Mouse (Mus musculus) forebrain, embryonic 14.5 days (tissue): ENCODE results near the gene Brip1. TPM values are rescaled to one million over a fixed set of nuclear protein-coding genes. Genes with fewer than 3 reads are reported as not detected.

Source experiments
- ATAC-seq: fragments of 200-750 bp; cut with Nextera tagmentation; 2 replicates; pipeline ENCODE4 v1.8.0; 2017; ENCODE audit warnings: mild to moderate bottlenecking, moderate library complexity
- DNase-seq: peaks from one replicate; pipeline ENCODE4 v3.0.0-alpha.2; 2015; ENCODE audit warnings: low spot score
- H3K27ac ChIP-seq: fragments of 300-500 bp; sonication (generic); 2 replicates; pipeline ENCODE4 v1.5.1; 2014; ENCODE audit warnings: low read depth, mild to moderate bottlenecking, control low read depth, low read length, moderate library complexity
- H3K27me3 ChIP-seq: fragments of 300-500 bp; sonication (generic); replicated peaks from 2 replicates; pipeline ENCODE4 v1.6.1; 2014; ENCODE audit warnings: low read length, control low read depth, mixed read lengths; ENCODE audit not compliant: control insufficient read depth, insufficient read depth
- H3K36me3 ChIP-seq: fragments of 300-500 bp; sonication (generic); 2 replicates; pipeline ENCODE4 v1.6.1; 2014; ENCODE audit warnings: low read length, control low read depth; ENCODE audit not compliant: control insufficient read depth, insufficient read depth
- H3K4me1 ChIP-seq: fragments of 300-500 bp; sonication (generic); 2 replicates; pipeline ENCODE4 v1.6.1; 2014; ENCODE audit warnings: antibody characterized with exemption, low read length, control low read depth; ENCODE audit not compliant: control insufficient read depth, insufficient read depth
- H3K4me2 ChIP-seq: fragments of 300-500 bp; sonication (generic); 2 replicates; pipeline ENCODE4 v1.6.1; 2014; ENCODE audit warnings: mild to moderate bottlenecking, control low read depth, low read length
- H3K4me3 ChIP-seq: fragments of 300-500 bp; sonication (generic); 2 replicates; pipeline ENCODE4 v1.5.1; 2014; ENCODE audit warnings: low read depth, low read length, control low read depth
- H3K9ac ChIP-seq: fragments of 300-500 bp; sonication (generic); 2 replicates; pipeline ENCODE4 v1.6.1; 2014; ENCODE audit warnings: mild to moderate bottlenecking, low read length, control low read depth, moderate library complexity
- H3K9me3 ChIP-seq: fragments of 300-500 bp; sonication (generic); replicated peaks from 2 replicates; pipeline ENCODE4 v1.6.1; 2016; ENCODE audit warnings: low read length, control low read depth, mixed read lengths; ENCODE audit not compliant: control insufficient read depth
- WGBS: fragments of 180-500 bp; shearing (Covaris S2); extraction: QIAGEN DNeasy Blood & Tissue Kit; methylation state at CpG from one replicate; pipeline ENCODE4 v1.1.7; 2014; 5-methylcytosine and 5-hydroxymethylcytosine counted together
- polyA plus RNA-seq: library from polyadenylated mRNA; unstranded; fragments of >200 nt; fragmentation: Nextera tagmentation; extraction: Ambion mirVana; gene quantifications from 2 replicates; pipeline ENCODE4 v1.2.1, GENCODE M21; 2014

Brip1 gene
- 3.5 and 3.7 TPM in 2 replicates for polyA plus RNA-seq

DNA sequence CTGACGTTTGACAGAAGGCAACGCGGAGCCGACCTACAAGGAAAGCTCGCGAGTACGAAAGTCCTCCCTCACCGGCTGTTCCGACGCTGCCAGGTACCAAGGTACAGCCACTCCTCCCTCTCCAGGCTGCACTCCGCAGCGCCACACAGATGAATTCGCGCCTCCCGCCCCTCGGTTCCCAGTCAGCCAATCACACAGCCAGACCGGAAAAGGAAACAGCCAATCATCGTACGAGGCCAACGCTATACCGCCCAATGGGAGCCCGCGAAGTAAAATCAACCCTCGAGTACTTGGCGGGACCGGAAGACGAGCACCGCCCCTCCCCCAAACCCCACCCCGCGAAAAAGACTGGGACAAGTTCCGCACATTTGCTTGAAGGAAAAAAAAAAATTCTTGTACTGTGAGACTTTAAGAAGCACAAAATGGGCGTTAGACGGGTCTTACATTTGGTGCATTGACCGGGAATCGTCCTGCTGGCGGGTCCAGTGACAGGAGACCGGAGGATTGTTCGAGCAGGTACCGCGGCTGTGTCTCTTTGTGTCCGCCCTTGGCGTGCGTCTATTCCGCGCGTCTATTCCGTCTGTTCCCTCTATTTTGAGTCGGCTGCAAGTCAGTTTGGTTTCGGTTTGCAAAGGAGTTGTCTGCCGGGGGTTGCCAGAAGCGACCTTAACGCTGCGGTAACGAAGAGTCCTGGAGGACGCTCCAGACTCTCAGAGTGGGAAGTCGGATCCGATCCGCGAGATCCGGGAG lies at the start of gene Brip1:
Gene Brip1, minus strand, starts transcription at position 157 of the 750 bp plus-strand sequence.
- Histone ChIP-seq H3K4me2 (peak within 1 kb of the TSS; percentile 71), H3K27me3 (no peaks in the 10 kb centered on the region), H3K27ac (peak within 1 kb of the TSS; percentile 61), H3K36me3 (peaks cover 26% of the 10 kb centered on the region), H3K4me3 (peak within 1 kb of the TSS; percentile 76), H3K9me3 (no peaks in the 10 kb centered on the region; the same call in 1 of the 2 replicates), H3K4me1 (peaks cover 4% of the 10 kb centered on the region; the same call in 1 of the 2 replicates), H3K9ac (peak within 1 kb of the TSS; percentile 80)
- peak; percentile 98 for DNase-seq
- peak; percentile 99 for ATAC-seq
- under 1% methylated on average over 60 of the region's 60 CpGs for WGBS

DNA sequence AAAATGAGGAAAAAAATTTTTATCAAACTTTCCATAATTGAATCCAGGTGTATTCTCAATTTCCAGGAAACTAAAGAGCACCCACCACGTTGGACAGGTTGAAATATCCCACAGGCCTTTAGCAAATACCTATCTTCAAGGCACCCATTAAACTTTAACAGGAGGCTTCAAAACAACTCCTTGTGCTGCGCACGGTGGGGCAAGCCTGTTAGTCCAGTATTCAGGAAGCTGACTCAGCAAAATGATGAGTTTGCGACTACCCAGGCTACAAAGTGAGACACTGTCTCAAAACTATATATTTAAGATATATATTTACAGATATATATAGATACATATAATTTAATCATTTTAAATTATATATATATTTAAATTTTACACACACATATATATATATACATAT lies 31.5 kb upstream of the Brip1 start:
- Histone ChIP-seq H3K27me3 (no peaks in the 10 kb centered on the region), H3K4me2 (no peak overlapping the region), H3K36me3 (peaks cover 71% of the 10 kb centered on the region), H3K4me3 (no peak overlapping the region), H3K4me1 (no peaks in the 10 kb centered on the region), H3K27ac (no peak overlapping the region), H3K9me3 (no peaks in the 10 kb centered on the region), H3K9ac (no peak overlapping the region)
- ATAC-seq (no peak), DNase-seq (no peak)
- 91% methylated on average over 4 of the region's 4 CpGs for WGBS

DNA sequence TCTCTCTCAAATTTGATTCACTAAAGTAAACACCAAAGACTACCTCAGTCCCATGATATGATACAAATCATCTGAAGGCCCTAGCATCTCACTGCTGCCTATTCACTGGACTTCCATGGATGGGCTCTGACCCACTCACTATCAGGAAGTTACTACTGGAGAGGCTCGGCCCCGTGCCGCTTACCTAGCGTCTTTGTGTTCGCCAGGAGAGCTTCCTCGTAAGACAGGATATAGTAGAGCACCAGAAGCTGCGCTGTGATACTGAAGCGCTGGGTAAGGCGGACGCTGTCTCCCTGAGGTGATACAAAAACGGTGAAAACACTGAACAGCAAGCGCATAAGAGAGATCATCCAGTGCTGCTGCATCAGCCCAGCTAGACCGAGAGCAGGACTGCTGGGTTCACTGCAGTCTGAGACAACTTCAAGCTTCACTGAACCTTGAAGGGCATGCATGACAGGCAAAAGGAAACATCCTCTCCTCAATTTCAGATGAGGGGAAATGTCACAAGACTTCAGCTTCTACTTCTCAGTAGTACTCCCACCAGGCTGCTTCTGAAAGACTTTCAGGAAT lies 30.9 kb upstream of the Brip1 start:
- no peaks in the 10 kb centered on the region for H3K27me3 ChIP-seq
- H3K4me2 ChIP-seq: no peak overlapping the region
- DNase-seq (no peak), ATAC-seq (no peak)
- no peak overlapping the region for H3K4me3 ChIP-seq
- H3K9me3 ChIP-seq: no peaks in the 10 kb centered on the region
- H3K27ac ChIP-seq: no peak overlapping the region
- H3K4me1 ChIP-seq: no peaks in the 10 kb centered on the region
- peaks cover 69% of the 10 kb centered on the region for H3K36me3 ChIP-seq
- WGBS: 97% methylated on average over 13 of the region's 13 CpGs
- H3K9ac ChIP-seq: no peak overlapping the region

DNA sequence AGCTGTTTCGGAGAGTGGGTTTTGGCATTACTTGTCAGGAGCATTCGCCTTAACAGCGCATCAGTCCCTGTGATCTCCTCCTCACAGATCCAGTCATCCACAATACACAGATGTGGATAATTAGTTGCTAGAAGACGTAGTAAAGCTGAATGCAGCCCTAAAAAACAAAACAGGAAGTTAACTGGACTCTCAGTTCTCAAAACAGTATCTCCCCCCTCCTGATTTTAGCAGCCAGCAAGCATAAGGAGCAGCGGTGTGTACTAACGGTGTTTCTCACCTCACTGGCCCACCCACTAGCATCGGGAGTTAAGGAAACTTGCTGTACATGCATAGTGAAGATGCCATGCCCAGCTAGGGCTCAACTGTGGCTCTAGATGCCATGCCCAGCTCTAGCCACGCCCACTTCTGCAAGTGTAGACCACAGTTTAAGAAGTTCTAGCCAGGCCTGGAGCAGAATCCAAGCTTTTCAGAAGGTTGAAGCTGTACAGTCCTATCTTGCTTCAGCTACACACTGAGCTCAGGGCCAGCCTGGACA lies 25.7 kb upstream of the Brip1 start:
- Histone ChIP-seq H3K27me3 (no peaks in the 10 kb centered on the region), H3K4me3 (no peak overlapping the region), H3K9ac (no peak overlapping the region), H3K27ac (no peak overlapping the region), H3K36me3 (peaks cover 70% of the 10 kb centered on the region), H3K9me3 (no peaks in the 10 kb centered on the region), H3K4me2 (no peak overlapping the region), H3K4me1 (no peaks in the 10 kb centered on the region)
- 81% methylated on average over 8 of the region's 8 CpGs for WGBS
- DNase-seq: no peak
- ATAC-seq: no peak

DNA sequence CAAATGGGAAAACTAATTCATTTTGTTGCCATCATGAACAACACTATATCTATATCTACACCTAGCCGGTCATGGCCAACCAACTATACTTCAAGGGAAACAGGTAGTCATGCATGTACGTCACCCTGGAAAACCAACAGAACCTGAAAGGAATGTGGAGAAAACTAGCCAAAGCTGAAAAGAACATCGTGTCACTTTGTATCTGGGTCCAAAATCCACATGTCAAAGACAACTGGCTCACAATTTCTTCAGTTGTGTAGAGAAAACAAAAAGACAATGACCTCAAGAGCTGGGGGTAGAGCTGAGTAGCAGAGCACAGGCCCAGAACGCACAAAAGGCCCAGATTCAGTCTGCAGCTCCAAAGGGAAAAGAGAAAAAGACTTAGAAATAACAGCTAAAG lies 24.8 kb upstream of the Brip1 start:
- peaks cover 66% of the 10 kb centered on the region for H3K36me3 ChIP-seq
- no peaks in the 10 kb centered on the region for H3K9me3 ChIP-seq
- WGBS: 92% methylated on average over 4 of the region's 4 CpGs
- no peak overlapping the region for H3K4me2 ChIP-seq
- H3K27ac ChIP-seq: no peak overlapping the region
- H3K4me1 ChIP-seq: no peaks in the 10 kb centered on the region
- no peak overlapping the region for H3K9ac ChIP-seq
- ATAC-seq (no peak), DNase-seq (no peak)
- no peaks in the 10 kb centered on the region for H3K27me3 ChIP-seq
- H3K4me3 ChIP-seq: no peak overlapping the region

DNA sequence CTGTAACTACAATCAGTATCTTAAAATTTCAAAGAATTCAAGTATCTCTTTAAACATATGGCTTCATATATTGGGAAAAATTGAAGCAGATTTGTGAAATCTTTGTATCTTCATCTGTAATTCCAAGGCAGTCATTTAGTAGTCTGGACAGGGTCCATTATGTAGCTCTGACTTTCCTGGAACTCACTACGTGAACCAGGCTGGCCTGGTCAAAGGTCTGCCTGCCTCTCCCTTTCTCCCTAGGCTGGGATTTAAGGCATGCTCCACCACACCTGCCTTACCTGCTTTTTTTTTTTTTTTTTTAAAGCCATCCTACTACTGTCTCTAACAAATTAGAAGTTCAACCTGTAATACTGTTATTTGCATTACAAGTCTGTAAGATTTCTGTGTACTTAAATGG lies 10.8 kb upstream of the Brip1 start:
- Histone ChIP-seq H3K4me2 (no peak overlapping the region), H3K27ac (no peak overlapping the region), H3K9me3 (no peaks in the 10 kb centered on the region), H3K36me3 (peaks cover 74% of the 10 kb centered on the region), H3K27me3 (no peaks in the 10 kb centered on the region), H3K9ac (no peak overlapping the region), H3K4me1 (no peaks in the 10 kb centered on the region), H3K4me3 (no peak overlapping the region)
- WGBS: 86% methylated on average over 1 of the region's 1 CpGs
- no peak for DNase-seq
- no peak for ATAC-seq

DNA sequence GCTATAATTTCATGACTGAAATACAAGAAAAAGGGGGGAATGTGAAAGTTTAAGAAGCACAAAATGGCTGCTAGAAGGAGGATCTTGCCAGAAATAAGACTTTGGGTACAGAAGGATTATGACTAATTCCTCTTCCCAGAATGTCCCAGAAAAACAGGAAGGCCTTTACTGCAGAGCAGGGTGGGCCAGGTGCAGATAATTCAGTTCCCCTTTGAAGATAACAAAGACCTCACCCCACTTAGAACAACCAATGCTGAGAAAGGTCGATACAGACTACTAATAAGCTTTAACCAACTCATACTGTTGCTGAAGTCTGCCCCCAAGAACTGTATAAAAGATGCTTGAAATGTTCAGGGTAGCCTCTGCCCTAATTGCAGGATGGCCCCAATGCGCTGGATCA lies 8.1 kb upstream of the Brip1 start:
- no peaks in the 10 kb centered on the region for H3K9me3 ChIP-seq
- peaks cover 75% of the 10 kb centered on the region for H3K36me3 ChIP-seq
- no peaks in the 10 kb centered on the region for H3K27me3 ChIP-seq
- H3K4me2 ChIP-seq: no peak overlapping the region
- no peaks in the 10 kb centered on the region for H3K4me1 ChIP-seq
- H3K9ac ChIP-seq: no peak overlapping the region
- ATAC-seq: no peak
- 95% methylated on average over 2 of the region's 2 CpGs for WGBS
- DNase-seq: no peak
- H3K27ac ChIP-seq: no peak overlapping the region
- H3K4me3 ChIP-seq: no peak overlapping the region

DNA sequence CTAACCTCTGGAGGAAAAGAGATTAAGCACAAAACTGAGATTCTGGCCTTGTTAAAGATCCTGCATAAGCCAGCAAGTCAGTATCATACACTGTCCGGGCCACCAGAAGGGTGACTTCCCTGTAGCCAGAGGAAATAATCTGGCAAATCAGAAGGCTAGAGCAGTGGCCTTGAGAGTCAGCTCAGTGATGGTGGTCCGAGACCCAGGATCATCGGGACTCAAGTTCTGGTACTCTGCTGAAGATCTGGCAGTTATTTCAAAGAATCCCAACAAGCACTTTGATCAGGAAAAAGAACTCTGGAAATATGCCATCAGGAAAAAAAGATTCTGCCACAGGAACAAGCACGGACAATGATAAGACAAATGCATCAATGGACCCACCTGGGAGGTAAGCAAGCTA lies 4.9 kb upstream of the Brip1 start:
- no peak for DNase-seq
- H3K4me3 ChIP-seq: no peak overlapping the region
- ATAC-seq: no peak
- H3K9me3 ChIP-seq: no peaks in the 10 kb centered on the region; the same call in 1 of the 2 replicates
- no peak overlapping the region for H3K27ac ChIP-seq
- no peaks in the 10 kb centered on the region for H3K27me3 ChIP-seq
- 98% methylated on average over 4 of the region's 4 CpGs for WGBS
- peaks cover 61% of the 10 kb centered on the region for H3K36me3 ChIP-seq
- no peak overlapping the region for H3K4me2 ChIP-seq
- H3K4me1 ChIP-seq: peaks cover 4% of the 10 kb centered on the region; the same call in 1 of the 2 replicates
- no peak overlapping the region for H3K9ac ChIP-seq

DNA sequence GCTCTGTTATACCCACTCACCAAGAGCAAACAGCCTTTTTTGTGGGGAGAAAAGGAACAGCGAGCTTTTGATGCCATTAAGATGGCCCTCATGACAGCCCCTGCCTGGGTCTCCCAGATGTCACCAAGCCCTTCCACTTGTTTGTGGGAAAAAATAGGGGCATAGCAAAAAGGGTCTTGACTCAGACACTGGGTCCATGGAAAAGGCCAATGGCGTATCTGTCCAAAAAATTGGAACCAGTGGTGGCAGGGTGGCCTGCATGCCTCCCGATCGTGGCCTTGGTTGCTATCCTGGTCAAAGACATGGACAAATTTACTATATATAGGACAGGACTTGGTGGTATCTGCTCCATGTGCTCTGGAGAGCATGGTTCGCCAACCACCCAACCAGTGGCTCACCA lies 4.0 kb upstream of the Brip1 start:
- DNase-seq: no peak
- H3K27ac ChIP-seq: no peak overlapping the region
- peaks cover 61% of the 10 kb centered on the region for H3K36me3 ChIP-seq
- no peak overlapping the region for H3K4me2 ChIP-seq
- no peak overlapping the region for H3K9ac ChIP-seq
- no peaks in the 10 kb centered on the region for H3K27me3 ChIP-seq
- 97% methylated on average over 5 of the region's 5 CpGs for WGBS
- no peak overlapping the region for H3K4me3 ChIP-seq
- no peaks in the 10 kb centered on the region; the same call in 1 of the 2 replicates for H3K9me3 ChIP-seq
- ATAC-seq: no peak
- peaks cover 4% of the 10 kb centered on the region; the same call in 1 of the 2 replicates for H3K4me1 ChIP-seq
